In the genomic region with DNA sequence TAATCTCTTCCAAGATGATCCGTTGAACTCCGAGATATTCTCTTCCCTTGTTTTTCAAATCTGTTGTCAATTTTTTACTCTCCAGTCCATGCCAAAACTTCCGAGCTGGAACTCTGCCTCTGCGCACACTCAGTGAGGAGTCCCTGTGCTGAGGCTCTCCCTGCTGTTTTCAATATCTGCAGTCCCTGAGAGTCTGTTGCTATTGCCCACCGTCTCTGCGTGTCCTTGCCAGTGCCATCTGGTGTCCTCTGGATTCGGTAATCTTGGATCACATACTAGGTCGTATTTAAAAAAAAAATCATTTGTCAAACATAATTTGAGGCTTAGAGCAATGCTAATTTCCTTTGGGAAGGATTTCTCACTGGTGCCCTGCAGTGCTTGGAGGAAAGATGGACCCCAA, we compare ENCODE assay signal across 21 mouse cellular contexts. TPM values are rescaled to one million over a fixed set of nuclear protein-coding genes. Genes with fewer than 3 reads are reported as not detected.
DNase-seq lines count a peak whose midpoint lies in the region; ATAC-seq lines count a peak whose summit lies in the region.
"Had no signal": no experiment of that assay in that cellular context is flagged by ENCODE, and none has a peak within 500 bp of the region (broad histone marks: within the 10 kb centered on the region; RNA-seq: fewer than 3 reads in every experiment).

No protein-coding gene starts in this region.

- no peak for ATAC-seq in forebrain, embryonic 15.5 days (replicated peaks)
- ATAC-seq in forebrain, embryonic 12.5 days (ENCODE audit: low FRiP score), result no peak

- H3K4me3 ChIP-seq in forebrain, embryonic 15.5 days, result no peak overlapping the region
- no peak overlapping the region for H3K4me3 ChIP-seq in forebrain, embryonic 12.5 days (replicated peaks)
- H3K4me3 ChIP-seq: embryonic facial prominence, embryonic 12.5 days; hindbrain, embryonic 13.5 days; midbrain, embryonic 10.5 days had no signal

- peak; percentile 50 for DNase-seq in ovary, adult 18-20 months (ENCODE audit: low spot score)
- DNase-seq in ovary, postnatal 10 days (ENCODE audit: low spot score), result no peak
- peak; percentile 91 to 93 for DNase-seq in cerebellum, postnatal 14 days
- DNase-seq in B cell, adult 2 months, result no peak
- no peak for DNase-seq in adrenal gland, postnatal 10 days
- no peak for DNase-seq in urinary bladder, postnatal 36 days (ENCODE audit: low spot score in 2 of 2)
- DNase-seq: adrenal gland, postnatal 14 days; gastrocnemius, postnatal 14 days; kidney, adult 18-20 months; kidney, postnatal 36 days; lung, postnatal 14 days; thymus, postnatal 25 days had no signal

- no peak overlapping the region for H3K9ac ChIP-seq in forebrain, embryonic 15.5 days (replicated peaks)
- no peak overlapping the region for H3K9ac ChIP-seq in forebrain, embryonic 12.5 days
- H3K9ac ChIP-seq: embryonic facial prominence, embryonic 12.5 days; hindbrain, embryonic 13.5 days; liver, embryonic 14.5 days had no signal

- 0 out of 2 replicates have a peak overlapping the region, but pooled peaks have one; percentile 2 for H3K27ac ChIP-seq in forebrain, embryonic 15.5 days (replicated peaks)
- H3K27ac ChIP-seq in forebrain, embryonic 12.5 days, result no peak overlapping the region
- H3K27ac ChIP-seq: embryonic facial prominence, embryonic 12.5 days; hindbrain, embryonic 13.5 days; liver, embryonic 14.5 days; midbrain, embryonic 10.5 days had no signal

- peaks cover 7% of the 10 kb centered on the region for H3K4me1 ChIP-seq in forebrain, embryonic 15.5 days
- H3K4me1 ChIP-seq in forebrain, embryonic 12.5 days, result no peaks in the 10 kb centered on the region
- H3K4me1 ChIP-seq: embryonic facial prominence, embryonic 12.5 days had no signal

- no peak overlapping the region for H3K4me2 ChIP-seq in forebrain, embryonic 15.5 days (replicated peaks)
- H3K4me2 ChIP-seq in forebrain, embryonic 12.5 days, result no peak overlapping the region
- H3K4me2 ChIP-seq: embryonic facial prominence, embryonic 12.5 days; hindbrain, embryonic 13.5 days had no signal

- no peaks in the 10 kb centered on the region for H3K9me3 ChIP-seq in forebrain, embryonic 15.5 days
- H3K9me3 ChIP-seq in forebrain, embryonic 12.5 days, result no peaks in the 10 kb centered on the region
- H3K9me3 ChIP-seq: embryonic facial prominence, embryonic 12.5 days; hindbrain, embryonic 13.5 days; midbrain, embryonic 10.5 days had no signal

- H3K27me3 ChIP-seq in forebrain, embryonic 15.5 days, result no peaks in the 10 kb centered on the region
- peaks cover 12% of the 10 kb centered on the region for H3K27me3 ChIP-seq in forebrain, embryonic 12.5 days

- no peaks in the 10 kb centered on the region for H3K36me3 ChIP-seq in forebrain, embryonic 15.5 days
- no peaks in the 10 kb centered on the region for H3K36me3 ChIP-seq in forebrain, embryonic 12.5 days (replicated peaks)
- H3K36me3 ChIP-seq: embryonic facial prominence, embryonic 12.5 days; hindbrain, embryonic 13.5 days; midbrain, embryonic 10.5 days had no signal

- 52% methylated on average over 8 of the region's 8 CpGs for WGBS in forebrain, embryonic 15.5 days
- 72% methylated on average over 8 of the region's 8 CpGs for WGBS in forebrain, embryonic 12.5 days

RNA-seq across cellular contexts. Expression of gene Cd300lg, which starts 6.4 kb away (rescaled TPM):
- polyA plus RNA-seq in forebrain, embryonic 15.5 days (2015; fragmentation: Nextera tagmentation; extraction: Ambion mirVana), result 0.11 and 0.34 TPM in 2 replicates
- polyA plus RNA-seq in forebrain, embryonic 12.5 days (2016; fragmentation: Nextera tagmentation; extraction: Ambion mirVana), result 0.17 and 0.23 TPM in 2 replicates
- total RNA-seq in adrenal gland, postnatal 10 days (2021), result 10 to 100 TPM; 44.1 to 53.0 TPM

RNA-seq across cellular contexts. Expression of gene Mpp3, which starts 6.6 kb away (rescaled TPM):
- 46.2 and 48.5 TPM in 2 replicates for polyA plus RNA-seq in forebrain, embryonic 15.5 days (2015; fragmentation: Nextera tagmentation; extraction: Ambion mirVana)
- polyA plus RNA-seq in forebrain, embryonic 12.5 days (2016; fragmentation: Nextera tagmentation; extraction: Ambion mirVana), result 35.7 and 37.6 TPM in 2 replicates
- 10 to 100 TPM; 11.8 to 16.0 TPM for total RNA-seq in adrenal gland, postnatal 10 days (2021)

RNA-seq across cellular contexts. Expression of gene Dusp3, which starts 48.1 kb away (rescaled TPM):
- polyA plus RNA-seq in forebrain, embryonic 15.5 days (2015; fragmentation: Nextera tagmentation; extraction: Ambion mirVana), result 11.0 and 13.0 TPM in 2 replicates
- polyA plus RNA-seq in forebrain, embryonic 12.5 days (2016; fragmentation: Nextera tagmentation; extraction: Ambion mirVana), result 9.0 and 9.8 TPM in 2 replicates
- 10 to 100 TPM; 93.3 to 96.3 TPM for total RNA-seq in adrenal gland, postnatal 10 days (2021)

RNA-seq across cellular contexts. Expression of gene Cfap97d1, which starts 50.8 kb away (rescaled TPM):
- polyA plus RNA-seq in forebrain, embryonic 15.5 days (2015; fragmentation: Nextera tagmentation; extraction: Ambion mirVana), result not detected in 2 replicates
- not detected in 2 replicates for polyA plus RNA-seq in forebrain, embryonic 12.5 days (2016; fragmentation: Nextera tagmentation; extraction: Ambion mirVana)
- total RNA-seq in adrenal gland, postnatal 10 days (2021), result not detected
- total RNA-seq: adrenal gland, postnatal 14 days; gastrocnemius, postnatal 14 days had no signal
- polyA plus RNA-seq: embryonic facial prominence, embryonic 12.5 days; heart, embryonic 14.5 days; hindbrain, embryonic 13.5 days; limb, embryonic 11.5 days; liver, embryonic 14.5 days; midbrain, embryonic 10.5 days; stomach, embryonic 16.5 days had no signal

RNA-seq across cellular contexts. Expression of gene Mpp2, which starts 53.4 kb away (rescaled TPM):
- polyA plus RNA-seq in forebrain, embryonic 15.5 days (2015; fragmentation: Nextera tagmentation; extraction: Ambion mirVana), result 19.3 and 22.7 TPM in 2 replicates
- polyA plus RNA-seq in forebrain, embryonic 12.5 days (2016; fragmentation: Nextera tagmentation; extraction: Ambion mirVana), result 24.9 and 27.9 TPM in 2 replicates
- total RNA-seq in adrenal gland, postnatal 10 days (2021), result 10 to 100 TPM in 1 of 2 experiments, 1 to 10 TPM in 1; 8.7 to 10.3 TPM

Comparison
In these comparisons a context has a peak if more than half of its experiments do, and no peak if none do; other contexts are left out.
1. DNase-seq: peak in ovary, adult 18-20 months (single experiment) and cerebellum, postnatal 14 days (2 of 2); none in ovary, postnatal 10 days (single experiment), B cell, adult 2 months (0 of 2), adrenal gland, postnatal 10 days (single experiment) and urinary bladder, postnatal 36 days (0 of 2).